Comparison of ENCODE assay signal across 14 mouse cellular contexts in genomic region chr13:70903831-70904230, GRCm38 (mm10).
"Had no signal": no experiment of that assay in that cellular context is flagged by ENCODE, and none has a peak within 500 bp of the region (broad histone marks: within the 10 kb centered on the region; RNA-seq: fewer than 3 reads in every experiment).

No protein-coding gene starts in this region.

- H3K9me3 ChIP-seq: limb, embryonic 10.5 days; liver, embryonic 15.5 days; neural tube, embryonic 13.5 days; stomach, embryonic 15.5 days had no signal

- H3K4me1 ChIP-seq: limb, embryonic 10.5 days; liver, embryonic 15.5 days; stomach, embryonic 15.5 days had no signal

- H3K27me3 ChIP-seq: liver, embryonic 15.5 days; neural tube, embryonic 13.5 days; stomach, embryonic 15.5 days had no signal

- H3K4me3 ChIP-seq: left cerebral cortex, adult 2 months; limb, embryonic 10.5 days; liver, embryonic 15.5 days; neural tube, embryonic 13.5 days; stomach, embryonic 15.5 days had no signal

- DNase-seq: kidney, adult 9 months; kidney, postnatal 14 days; lung, adult 2 months; lung, postnatal 36 days; thymus, adult 2 months; thymus, postnatal 25 days had no signal

- H3K27ac ChIP-seq: left cerebral cortex, adult 2 months; limb, embryonic 10.5 days; liver, embryonic 15.5 days; neural tube, embryonic 13.5 days; stomach, embryonic 15.5 days had no signal

- H3K9ac ChIP-seq: liver, embryonic 15.5 days; neural tube, embryonic 13.5 days; stomach, embryonic 15.5 days had no signal

- H3K4me2 ChIP-seq: liver, embryonic 11.5 days; liver, embryonic 15.5 days; midbrain, embryonic 11.5 days; neural tube, embryonic 13.5 days; stomach, embryonic 15.5 days had no signal

- H3K36me3 ChIP-seq: limb, embryonic 10.5 days; liver, embryonic 15.5 days; neural tube, embryonic 13.5 days; stomach, embryonic 15.5 days had no signal

- ATAC-seq: midbrain, embryonic 16.5 days had no signal
